Mouse (Mus musculus) induced T-regulatory cell, adult 2 months (primary cell): ENCODE results near the gene Ugt2b5.
"Not testable (repeated sequence)": the region's sequence is repeated elsewhere in the genome, so short reads cannot be mapped to it uniquely, and the experiment has no call there.

Experiments
- DNase-seq: peaks from one replicate; pipeline ENCODE4 v3.0.0-alpha.2; 2012; ENCODE audit warnings: low read depth

Ugt2b5 gene

GRCm38 (mm10) chr5:87140196-87140595 lies at the start of gene Ugt2b5:
Gene Ugt2b5, minus strand, starts transcription at chr5:87140318.
- DNase-seq: not testable (repeated sequence)

GRCm38 (mm10) chr5:87175780-87176179 lies 35.7 kb upstream of the Ugt2b5 start:
- DNase-seq: not testable (repeated sequence)

GRCm38 (mm10) chr5:87174671-87175070 lies 34.6 kb upstream of the Ugt2b5 start:
- no peak for DNase-seq

- DNase-seq: no peak
Measured at GRCm38 (mm10) chr5:87147741-87148454, 7.8 kb upstream of the Ugt2b5 start.

- DNase-seq: no peak
Measured at GRCm38 (mm10) chr5:87142865-87143456, 2.8 kb upstream of the Ugt2b5 start.

- not testable (repeated sequence) for DNase-seq
Measured at GRCm38 (mm10) chr5:87103697-87104096, 36.4 kb downstream of the Ugt2b5 start.

- DNase-seq: no peak
Measured at GRCm38 (mm10) chr5:87092346-87093027, 47.6 kb downstream of the Ugt2b5 start, which contains the start of gene Ugt2b36. Gene Ugt2b36, minus strand, starts transcription at chr5:87092555.

GRCm38 (mm10) chr5:87091111-87091510 lies 49.0 kb downstream of the Ugt2b5 start:
- DNase-seq: no peak

GRCm38 (mm10) chr5:87089264-87089663 lies 50.9 kb downstream of the Ugt2b5 start:
- DNase-seq: no peak

GRCm38 (mm10) chr5:87086269-87086668 lies 53.8 kb downstream of the Ugt2b5 start:
- DNase-seq: no peak
